Mouse (Mus musculus) C2C12 (cell line): ENCODE data around the gene H2-Ab1.

ENCODE experiments used
- CEBPB ChIP-seq: IDR thresholded peaks from one replicate; pipeline ENCODE4 v1.6.1; 2011; ENCODE audit warnings: low read depth, mild to moderate bottlenecking, control low read depth, moderate library complexity
- CTCF ChIP-seq: IDR thresholded peaks from one replicate; pipeline ENCODE4 v1.5.1; 2011; ENCODE audit not compliant: control insufficient read depth, insufficient read depth, insufficient read length
- FOSL1 ChIP-seq: IDR thresholded peaks from one replicate; pipeline ENCODE4 v1.8.0; 2011; ENCODE audit warnings: mild to moderate bottlenecking, low read length; ENCODE audit not compliant: poor library complexity, insufficient read depth, severe bottlenecking
- MAX ChIP-seq: IDR thresholded peaks from one replicate; pipeline ENCODE4 v1.6.1; 2011; ENCODE audit warnings: mild to moderate bottlenecking, control low read depth
- MYOD1 ChIP-seq: IDR thresholded peaks from one replicate; pipeline ENCODE4 v1.6.1; 2011; ENCODE audit warnings: low read depth; ENCODE audit not compliant: control insufficient read depth, insufficient read length
- MYOG ChIP-seq: IDR thresholded peaks from one replicate; pipeline ENCODE4 v1.6.1; 2011; ENCODE audit not compliant: control insufficient read depth, insufficient read length; ENCODE audit errors: extremely low read depth
- USF1 ChIP-seq: IDR thresholded peaks from one replicate; pipeline ENCODE4 v1.6.1; 2011; ENCODE audit warnings: low read depth, mild to moderate bottlenecking, control low read depth, moderate library complexity

DNA sequence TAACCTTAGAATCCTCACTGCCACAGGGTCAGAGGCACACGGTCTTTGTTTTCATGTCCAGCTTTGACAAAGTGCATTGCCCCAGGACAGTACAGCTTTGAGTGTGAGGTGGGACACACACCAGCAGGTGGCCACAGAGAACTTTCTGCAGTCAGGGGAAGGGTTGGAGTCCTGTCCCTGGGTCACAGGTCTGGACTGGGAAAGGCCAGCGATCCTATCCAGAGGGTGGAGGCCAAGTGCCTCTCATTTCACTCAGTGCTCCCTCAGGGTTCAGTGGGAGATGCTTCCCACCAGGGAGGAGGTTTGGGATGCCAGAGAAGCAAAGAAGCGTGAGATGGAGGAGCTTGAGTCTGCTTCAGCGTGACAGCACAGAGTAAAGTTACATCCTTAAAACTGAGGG lies 5.8 kb upstream of the H2-Ab1 start:
- TF ChIP-seq CTCF (no peak), CEBPB (no peak), MYOD1 (no peak), FOSL1 (no peak), MAX (no peak), USF1 (no peak), MYOG (no peak)
